Mouse (Mus musculus) forebrain, embryonic 14.5 days (tissue): ENCODE data around the gene Kit. TPM values are rescaled to one million over a fixed set of nuclear protein-coding genes. Genes with fewer than 3 reads are reported as not detected.

ENCODE experiments used
- ATAC-seq: fragments of 200-750 bp; cut with Nextera tagmentation; 2 replicates; pipeline ENCODE4 v1.8.0; 2017; ENCODE audit warnings: mild to moderate bottlenecking, moderate library complexity
- DNase-seq: peaks from one replicate; pipeline ENCODE4 v3.0.0-alpha.2; 2015; ENCODE audit warnings: low spot score
- H3K27ac ChIP-seq: fragments of 300-500 bp; sonication (generic); 2 replicates; pipeline ENCODE4 v1.5.1; 2014; ENCODE audit warnings: low read depth, mild to moderate bottlenecking, control low read depth, low read length, moderate library complexity
- H3K27me3 ChIP-seq: fragments of 300-500 bp; sonication (generic); replicated peaks from 2 replicates; pipeline ENCODE4 v1.6.1; 2014; ENCODE audit warnings: low read length, control low read depth, mixed read lengths; ENCODE audit not compliant: control insufficient read depth, insufficient read depth
- H3K36me3 ChIP-seq: fragments of 300-500 bp; sonication (generic); 2 replicates; pipeline ENCODE4 v1.6.1; 2014; ENCODE audit warnings: low read length, control low read depth; ENCODE audit not compliant: control insufficient read depth, insufficient read depth
- H3K4me1 ChIP-seq: fragments of 300-500 bp; sonication (generic); 2 replicates; pipeline ENCODE4 v1.6.1; 2014; ENCODE audit warnings: antibody characterized with exemption, low read length, control low read depth; ENCODE audit not compliant: control insufficient read depth, insufficient read depth
- H3K4me2 ChIP-seq: fragments of 300-500 bp; sonication (generic); 2 replicates; pipeline ENCODE4 v1.6.1; 2014; ENCODE audit warnings: mild to moderate bottlenecking, control low read depth, low read length
- H3K4me3 ChIP-seq: fragments of 300-500 bp; sonication (generic); 2 replicates; pipeline ENCODE4 v1.5.1; 2014; ENCODE audit warnings: low read depth, low read length, control low read depth
- H3K9ac ChIP-seq: fragments of 300-500 bp; sonication (generic); 2 replicates; pipeline ENCODE4 v1.6.1; 2014; ENCODE audit warnings: mild to moderate bottlenecking, low read length, control low read depth, moderate library complexity
- H3K9me3 ChIP-seq: fragments of 300-500 bp; sonication (generic); replicated peaks from 2 replicates; pipeline ENCODE4 v1.6.1; 2016; ENCODE audit warnings: low read length, control low read depth, mixed read lengths; ENCODE audit not compliant: control insufficient read depth
- WGBS: fragments of 180-500 bp; shearing (Covaris S2); extraction: QIAGEN DNeasy Blood & Tissue Kit; methylation state at CpG from one replicate; pipeline ENCODE4 v1.1.7; 2014; 5-methylcytosine and 5-hydroxymethylcytosine counted together
- polyA plus RNA-seq: library from polyadenylated mRNA; unstranded; fragments of >200 nt; fragmentation: Nextera tagmentation; extraction: Ambion mirVana; gene quantifications from 2 replicates; pipeline ENCODE4 v1.2.1, GENCODE M21; 2014

Gene Kit
- polyA plus RNA-seq, 1 experiment from 2014 or later = 27.0 TPM

DNA sequence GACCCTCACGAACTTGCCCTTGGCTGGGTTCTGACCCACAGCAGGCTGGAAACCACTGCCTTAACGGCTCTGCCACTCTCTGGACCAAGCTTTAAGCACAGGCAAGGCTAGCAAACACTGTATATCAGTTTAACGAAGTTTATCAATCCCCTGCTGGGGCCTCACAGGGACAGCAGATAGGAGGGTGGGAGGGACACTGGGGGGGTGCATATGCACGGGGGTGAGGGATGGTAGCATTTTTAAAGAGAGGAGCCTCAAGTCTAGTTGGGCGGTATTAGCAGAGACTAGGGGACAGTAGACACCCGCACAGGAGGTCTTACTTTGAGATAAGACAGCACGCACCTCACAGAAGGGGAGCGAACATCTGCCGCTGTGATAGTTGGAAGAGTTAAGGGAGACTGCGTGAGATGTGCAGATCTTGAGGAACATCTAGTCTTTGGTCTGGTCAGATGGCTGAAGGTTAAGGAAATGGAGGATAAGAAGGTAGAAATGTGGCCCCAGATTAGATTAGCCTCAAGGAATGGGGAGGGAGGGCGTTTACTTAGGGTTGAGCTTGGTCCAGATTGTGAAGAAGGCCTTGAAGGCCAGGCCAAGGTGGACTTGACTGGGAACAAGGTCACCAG is 5.0 kb downstream of the Kit start:
- ATAC-seq (no peak), DNase-seq (no peak)
- Histone ChIP-seq H3K9ac (no peak overlapping the region), H3K9me3 (no peaks in the 10 kb centered on the region), H3K4me3 (no peak overlapping the region), H3K4me1 (peaks cover 3% of the 10 kb centered on the region), H3K36me3 (no peaks in the 10 kb centered on the region), H3K27me3 (no peaks in the 10 kb centered on the region), H3K27ac (no peak overlapping the region), H3K4me2 (no peak overlapping the region)
- 84% methylated on average over 11 of the region's 11 CpGs for WGBS

DNA sequence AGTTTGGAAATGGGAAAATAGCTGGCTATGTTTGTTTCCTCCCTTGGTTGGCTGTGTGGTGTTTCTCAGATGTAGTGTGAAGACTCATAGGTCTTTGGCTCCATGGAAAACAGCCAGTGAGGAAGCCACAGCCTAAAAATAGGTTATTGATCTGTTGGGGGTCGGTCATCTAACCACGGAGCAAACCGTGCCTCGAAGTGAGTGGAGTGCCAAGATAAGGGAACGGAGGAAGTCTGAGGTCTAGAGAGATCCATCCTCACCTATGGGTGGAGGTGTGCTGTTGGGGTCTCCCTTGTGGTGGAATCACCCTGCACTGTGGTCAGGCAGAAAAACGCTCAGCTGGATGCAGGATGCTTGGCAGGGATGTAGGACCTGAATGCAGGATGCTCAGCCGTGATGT is 7.2 kb downstream of the Kit start:
- DNase-seq = no peak
- H3K27ac ChIP-seq = no peak overlapping the region

DNA sequence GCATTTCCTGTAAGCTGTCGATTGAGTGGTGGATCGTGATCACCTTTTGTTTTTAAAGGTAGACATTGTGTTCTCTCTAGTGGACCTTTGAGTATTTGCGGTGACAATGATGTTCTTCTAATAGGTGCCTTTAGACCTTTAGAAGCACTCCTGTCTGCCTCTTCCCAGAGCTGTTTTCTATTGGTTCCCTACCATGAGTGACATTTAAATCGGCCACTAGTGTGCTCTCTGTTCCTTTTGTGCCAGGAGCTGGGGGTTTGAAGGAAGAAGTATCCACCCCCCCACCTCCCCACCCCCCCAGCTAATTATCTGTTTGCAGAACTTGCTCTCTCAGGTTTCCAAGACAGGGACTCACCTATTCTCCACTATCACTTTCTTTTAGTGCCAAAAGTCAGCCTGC is 13.1 kb downstream of the Kit start:
- H3K36me3 ChIP-seq = no peaks in the 10 kb centered on the region
- no peaks in the 10 kb centered on the region for H3K9me3 ChIP-seq
- WGBS = 84% methylated on average over 4 of the region's 4 CpGs
- ATAC-seq (no peak), DNase-seq (no peak)
- H3K4me2 ChIP-seq = no peak overlapping the region
- no peak overlapping the region for H3K27ac ChIP-seq
- peaks cover 13% of the 10 kb centered on the region for H3K4me1 ChIP-seq
- 0 out of 2 replicates have a peak, but pooled peaks cover 8% of the 10 kb centered on the region for H3K27me3 ChIP-seq
- H3K4me3 ChIP-seq = no peak overlapping the region
- H3K9ac ChIP-seq = no peak overlapping the region

More for the DNA sequence above, 7.2 kb downstream of the Kit start:
- Histone ChIP-seq H3K27me3 (no peaks in the 10 kb centered on the region), H3K36me3 (no peaks in the 10 kb centered on the region), H3K9me3 (no peaks in the 10 kb centered on the region), H3K4me3 (no peak overlapping the region), H3K4me2 (no peak overlapping the region), H3K4me1 (no peaks in the 10 kb centered on the region; the same call in 1 of the 2 replicates), H3K9ac (no peak overlapping the region)
- no peak for ATAC-seq
- WGBS = 92% methylated on average over 7 of the region's 7 CpGs

DNA sequence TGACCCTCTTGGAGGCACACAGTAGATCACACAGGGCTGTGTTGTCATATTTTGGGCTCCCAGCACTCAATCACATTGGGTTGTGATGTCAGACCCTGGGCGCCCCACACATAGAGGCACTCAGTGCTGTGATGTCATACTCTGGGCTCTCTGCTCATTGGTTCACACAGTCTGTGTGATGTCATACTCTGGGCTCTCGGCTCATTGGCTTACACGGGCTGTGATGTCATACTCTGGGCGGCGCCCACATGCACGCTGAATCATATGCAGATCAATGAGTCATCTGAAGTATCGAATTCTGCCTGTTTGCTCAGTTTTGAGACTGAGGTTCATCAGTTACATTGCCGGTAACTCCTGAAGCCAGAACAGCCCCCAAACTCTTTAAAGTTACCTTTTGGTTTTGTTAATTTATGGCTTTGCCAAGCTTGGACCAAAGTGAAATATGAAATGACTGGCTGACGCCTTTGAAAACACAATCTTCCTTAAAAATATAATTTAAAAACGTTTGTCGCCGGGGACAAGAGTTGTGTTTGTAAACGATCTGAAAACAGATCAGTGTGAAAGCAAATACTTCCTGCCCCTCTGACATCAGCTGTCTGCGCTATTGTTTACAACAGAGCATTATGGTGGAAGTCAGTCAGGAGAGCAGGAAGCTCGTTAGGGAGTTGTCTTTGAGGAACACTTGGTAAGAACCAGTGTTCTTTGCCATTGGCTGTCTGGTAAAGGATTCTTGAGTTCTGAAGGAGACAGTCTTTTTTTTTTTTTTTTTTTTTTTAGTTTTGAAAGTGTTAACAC is 15.0 kb downstream of the Kit start:
- Histone ChIP-seq H3K9ac (no peak overlapping the region), H3K9me3 (no peaks in the 10 kb centered on the region), H3K4me1 (peaks cover 14% of the 10 kb centered on the region), H3K4me3 (no peak overlapping the region), H3K36me3 (no peaks in the 10 kb centered on the region), H3K4me2 (no peak overlapping the region), H3K27ac (no peak overlapping the region), H3K27me3 (peaks cover 12% of the 10 kb centered on the region; the same call in 1 of the 2 replicates)
- WGBS = 82% methylated on average over 15 of the region's 15 CpGs
- 0 out of 2 replicates have a peak, but pooled peaks have one; percentile 30 for ATAC-seq
- no peak for DNase-seq

DNA sequence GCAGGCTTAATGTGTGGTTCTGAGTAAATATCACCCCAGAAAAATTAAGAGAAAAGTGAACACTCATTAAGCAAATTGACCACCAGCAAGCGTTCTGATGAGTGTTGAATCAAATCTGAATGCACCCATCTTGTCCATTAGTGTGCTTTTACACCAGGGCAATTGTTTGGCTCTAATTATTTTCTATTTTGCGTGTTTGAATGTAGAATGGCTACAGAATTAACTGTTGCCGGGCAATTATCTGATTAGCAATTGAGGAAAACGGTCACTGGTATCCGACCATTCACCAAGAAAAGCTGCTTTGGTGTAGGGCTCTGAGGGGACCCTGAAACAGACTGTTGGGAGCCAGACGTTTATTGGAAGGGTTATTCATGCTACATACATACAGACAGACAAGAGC is 16.2 kb downstream of the Kit start:
- 6% methylated on average over 6 of the region's 6 CpGs for WGBS
- Histone ChIP-seq H3K27ac (0 out of 2 replicates have a peak overlapping the region, but pooled peaks have one; percentile 23), H3K9me3 (no peaks in the 10 kb centered on the region), H3K4me3 (no peak overlapping the region), H3K4me2 (no peak overlapping the region), H3K4me1 (peaks cover 23% of the 10 kb centered on the region), H3K9ac (no peak overlapping the region), H3K27me3 (peaks cover 12% of the 10 kb centered on the region; the same call in 1 of the 2 replicates), H3K36me3 (no peaks in the 10 kb centered on the region)
- DNase-seq = peak; percentile 55
- ATAC-seq = no peak

DNA sequence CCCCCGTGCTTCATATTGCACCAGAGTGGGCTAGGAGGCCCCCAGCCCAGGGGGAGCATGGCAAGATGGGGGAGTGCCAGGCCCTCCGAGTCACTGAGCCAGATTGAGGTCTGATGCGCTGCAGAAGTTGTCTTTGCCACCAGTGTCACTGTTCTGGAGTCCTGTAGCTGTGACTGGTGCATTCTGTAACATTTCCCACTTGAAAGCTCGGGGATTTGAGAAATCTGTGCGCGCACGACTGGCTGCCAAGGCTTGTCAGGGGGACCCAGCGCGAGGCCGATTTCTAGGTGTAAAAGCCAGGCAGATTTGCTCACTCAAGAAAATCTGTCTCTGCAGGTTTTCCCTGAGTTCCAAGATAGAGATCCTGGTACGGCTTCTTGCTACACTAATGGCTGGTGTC is 16.9 kb downstream of the Kit start:
- 54% methylated on average over 11 of the region's 11 CpGs for WGBS
- Histone ChIP-seq H3K27me3 (peaks cover 12% of the 10 kb centered on the region; the same call in 1 of the 2 replicates), H3K4me3 (no peak overlapping the region), H3K36me3 (no peaks in the 10 kb centered on the region), H3K27ac (peak overlapping the region; percentile 35; the same call in 1 of the 2 replicates), H3K9me3 (no peaks in the 10 kb centered on the region), H3K4me1 (peaks cover 23% of the 10 kb centered on the region), H3K4me2 (no peak overlapping the region), H3K9ac (no peak overlapping the region)
- ATAC-seq = peak; percentile 37; the same call in 1 of the 2 replicates
- peak; percentile 72 for DNase-seq

DNA sequence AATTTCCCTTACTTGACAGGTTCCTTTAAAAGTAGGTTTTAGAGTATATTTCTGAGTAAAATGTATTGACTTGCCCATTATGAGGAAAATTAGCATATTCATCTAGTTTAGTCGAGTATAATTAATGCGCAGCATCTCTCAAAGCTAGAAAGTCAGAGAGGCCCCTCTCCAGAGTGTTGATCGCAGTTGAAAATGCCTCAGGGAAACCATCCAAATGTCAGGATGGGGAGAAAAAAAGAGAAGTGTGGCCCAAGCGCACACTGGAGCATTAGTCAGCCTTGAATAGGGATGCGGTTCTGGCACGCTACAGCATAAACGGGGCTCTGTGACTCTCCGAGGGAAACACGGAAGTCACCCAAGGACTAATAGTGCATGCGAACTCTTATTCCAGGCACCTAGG is 20.6 kb downstream of the Kit start:
- Histone ChIP-seq H3K27me3 (peaks cover 9% of the 10 kb centered on the region; the same call in 1 of the 2 replicates), H3K4me1 (peaks cover 23% of the 10 kb centered on the region), H3K9me3 (no peaks in the 10 kb centered on the region), H3K36me3 (no peaks in the 10 kb centered on the region), H3K27ac (0 out of 2 replicates have a peak overlapping the region, but pooled peaks have one; percentile 41), H3K4me2 (no peak overlapping the region), H3K4me3 (no peak overlapping the region), H3K9ac (no peak overlapping the region)
- WGBS = 65% methylated on average over 10 of the region's 10 CpGs
- DNase-seq = peak; percentile 46
- ATAC-seq = peak; percentile 15; the same call in 1 of the 2 replicates

DNA sequence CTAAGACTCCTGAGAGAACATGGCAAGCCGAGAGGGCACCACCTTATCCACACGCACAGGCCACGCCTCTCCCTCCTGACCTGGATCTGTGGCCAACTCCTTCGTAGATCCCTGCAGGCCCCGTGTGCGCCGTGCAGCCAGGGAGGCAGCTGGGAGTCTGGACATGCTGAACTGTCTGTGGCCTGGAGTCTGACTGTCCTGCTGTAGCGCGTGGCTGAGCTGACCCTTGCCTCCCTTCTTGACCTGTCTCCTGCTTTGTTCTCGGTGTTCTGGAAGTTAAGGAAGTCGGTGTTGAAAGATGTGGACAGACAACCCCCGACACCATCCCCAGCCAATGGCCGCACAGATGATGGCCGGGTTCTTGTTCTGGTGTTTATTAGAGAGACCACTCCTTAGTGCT is 21.5 kb downstream of the Kit start:
- Histone ChIP-seq H3K36me3 (no peaks in the 10 kb centered on the region), H3K9ac (no peak overlapping the region), H3K27me3 (peaks cover 9% of the 10 kb centered on the region; the same call in 1 of the 2 replicates), H3K4me2 (no peak overlapping the region), H3K4me1 (peaks cover 17% of the 10 kb centered on the region), H3K9me3 (no peaks in the 10 kb centered on the region), H3K27ac (no peak overlapping the region), H3K4me3 (no peak overlapping the region)
- DNase-seq (no peak), ATAC-seq (0 out of 2 replicates have a peak, but pooled peaks have one; percentile 32)
- WGBS = 82% methylated on average over 14 of the region's 14 CpGs
